Mouse (Mus musculus) embryonic facial prominence, embryonic 12.5 days (tissue): Measurements from ENCODE around the gene Uqcrq. TPM values are rescaled to one million over a fixed set of nuclear protein-coding genes. Genes with fewer than 3 reads are reported as not detected.
A peak's percentile ranks its signal among the peaks of the same experiment; 100 is the strongest.

ENCODE experiments used
- ATAC-seq: fragments of 200-750 bp; cut with Nextera tagmentation; 2 replicates; pipeline ENCODE4 v1.8.0; 2017; ENCODE audit not compliant: insufficient number of reproducible peaks, insufficient read depth, low FRiP score, low TSS enrichment
- H3K27ac ChIP-seq: fragments of 300-500 bp; sonication (generic); 2 replicates; pipeline ENCODE4 v1.5.1; 2016; ENCODE audit warnings: mild to moderate bottlenecking
- H3K27me3 ChIP-seq: fragments of 300-500 bp; sonication (generic); 2 replicates; pipeline ENCODE4 v1.6.1; 2016; ENCODE audit warnings: mild to moderate bottlenecking, moderate library complexity
- H3K36me3 ChIP-seq: fragments of 300-500 bp; sonication (generic); 2 replicates; pipeline ENCODE4 v1.6.1; 2016; ENCODE audit warnings: mild to moderate bottlenecking
- H3K4me1 ChIP-seq: fragments of 300-500 bp; sonication (generic); 2 replicates; pipeline ENCODE4 v1.6.1; 2016
- H3K4me2 ChIP-seq: fragments of 300-500 bp; sonication (generic); replicated peaks from 2 replicates; pipeline ENCODE4 v1.6.1; 2016; ENCODE audit warnings: mild to moderate bottlenecking, moderate library complexity
- H3K4me3 ChIP-seq: fragments of 300-500 bp; sonication (generic); 2 replicates; pipeline ENCODE4 v1.5.1; 2016; ENCODE audit warnings: mild to moderate bottlenecking
- H3K9ac ChIP-seq: fragments of 300-500 bp; sonication (generic); 2 replicates; pipeline ENCODE4 v1.6.1; 2016; ENCODE audit warnings: mild to moderate bottlenecking, moderate library complexity
- H3K9me3 ChIP-seq: fragments of 300-500 bp; sonication (generic); 2 replicates; pipeline ENCODE4 v1.6.1; 2016; ENCODE audit warnings: mild to moderate bottlenecking, moderate library complexity
- WGBS: fragments of 180-500 bp; shearing (Covaris S2); methylation state at CpG from one replicate; pipeline ENCODE4 v1.1.7; 2016; 5-methylcytosine and 5-hydroxymethylcytosine counted together
- polyA plus RNA-seq: library from polyadenylated mRNA; unstranded; fragments of >200 nt; fragmentation: Nextera tagmentation; extraction: Ambion mirVana; gene quantifications from 2 replicates; pipeline ENCODE4 v1.2.1, GENCODE M21; 2016

Uqcrq gene
- polyA plus RNA-seq, 1 experiment from 2014 or later = 476 TPM

GRCm38 (mm10) chr11:53447996-53448395 lies 17.4 kb upstream of the Uqcrq start:
- Histone ChIP-seq H3K9me3 (no peaks in the 10 kb centered on the region), H3K4me1 (no peaks in the 10 kb centered on the region), H3K9ac (no peak overlapping the region), H3K36me3 (no peaks in the 10 kb centered on the region), H3K4me3 (no peak overlapping the region), H3K27ac (no peak overlapping the region), H3K27me3 (no peaks in the 10 kb centered on the region), H3K4me2 (no peak overlapping the region)
- no peak for ATAC-seq
- 86% methylated on average over 8 of the region's 8 CpGs for whole genome bisulfite sequencing

- 84% methylated on average over 13 of the region's 13 CpGs for WGBS
- Histone ChIP-seq H3K36me3 (no peaks in the 10 kb centered on the region), H3K27me3 (no peaks in the 10 kb centered on the region), H3K4me2 (no peak overlapping the region), H3K27ac (no peak overlapping the region), H3K4me3 (no peak overlapping the region), H3K9ac (no peak overlapping the region), H3K4me1 (no peaks in the 10 kb centered on the region), H3K9me3 (no peaks in the 10 kb centered on the region)
- no peak for ATAC-seq
Observed at GRCm38 (mm10) chr11:53446183-53446582, 15.6 kb upstream of the Uqcrq start.

GRCm38 (mm10) chr11:53445562-53445961 lies 14.9 kb upstream of the Uqcrq start:
- no peak overlapping the region for H3K4me2 ChIP-seq
- 56% methylated on average over 13 of the region's 13 CpGs for WGBS
- no peaks in the 10 kb centered on the region for H3K27me3 ChIP-seq
- H3K4me3 ChIP-seq = no peak overlapping the region
- H3K9ac ChIP-seq = no peak overlapping the region
- no peak for ATAC-seq
- H3K4me1 ChIP-seq = no peaks in the 10 kb centered on the region
- H3K36me3 ChIP-seq = no peaks in the 10 kb centered on the region
- H3K27ac ChIP-seq = no peak overlapping the region
- no peaks in the 10 kb centered on the region for H3K9me3 ChIP-seq

GRCm38 (mm10) chr11:53443861-53444260 lies 13.2 kb upstream of the Uqcrq start:
- Histone ChIP-seq H3K27me3 (no peaks in the 10 kb centered on the region), H3K9ac (no peak overlapping the region), H3K27ac (no peak overlapping the region), H3K9me3 (no peaks in the 10 kb centered on the region), H3K4me1 (no peaks in the 10 kb centered on the region), H3K4me2 (no peak overlapping the region), H3K36me3 (no peaks in the 10 kb centered on the region), H3K4me3 (no peak overlapping the region)
- 36% methylated on average over 6 of the region's 6 CpGs for WGBS
- no peak for ATAC-seq

GRCm38 (mm10) chr11:53441921-53442320 lies 11.3 kb upstream of the Uqcrq start:
- Histone ChIP-seq H3K36me3 (no peaks in the 10 kb centered on the region), H3K27me3 (no peaks in the 10 kb centered on the region), H3K4me1 (no peaks in the 10 kb centered on the region), H3K9me3 (no peaks in the 10 kb centered on the region), H3K27ac (0 out of 2 replicates have a peak overlapping the region, but pooled peaks have one; percentile 37), H3K4me3 (no peak overlapping the region), H3K9ac (no peak overlapping the region), H3K4me2 (no peak overlapping the region)
- 28% methylated on average over 12 of the region's 12 CpGs for WGBS
- no peak for ATAC-seq

GRCm38 (mm10) chr11:53436338-53436737 lies 5.7 kb upstream of the Uqcrq start:
- no peaks in the 10 kb centered on the region for H3K27me3 ChIP-seq
- WGBS = 89% methylated on average over 6 of the region's 6 CpGs
- H3K4me1 ChIP-seq = no peaks in the 10 kb centered on the region
- H3K27ac ChIP-seq = no peak overlapping the region
- no peaks in the 10 kb centered on the region for H3K9me3 ChIP-seq
- no peak for ATAC-seq
- no peak overlapping the region for H3K4me3 ChIP-seq
- no peaks in the 10 kb centered on the region for H3K36me3 ChIP-seq
- no peak overlapping the region for H3K4me2 ChIP-seq
- H3K9ac ChIP-seq = no peak overlapping the region

GRCm38 (mm10) chr11:53435504-53435903 lies 4.9 kb upstream of the Uqcrq start:
- no peak for ATAC-seq
- H3K36me3 ChIP-seq = no peaks in the 10 kb centered on the region
- no peak overlapping the region for H3K4me2 ChIP-seq
- H3K4me3 ChIP-seq = no peak overlapping the region
- H3K27ac ChIP-seq = no peak overlapping the region
- no peaks in the 10 kb centered on the region for H3K9me3 ChIP-seq
- no peaks in the 10 kb centered on the region for H3K4me1 ChIP-seq
- no peak overlapping the region for H3K9ac ChIP-seq
- no peaks in the 10 kb centered on the region for H3K27me3 ChIP-seq
- WGBS = 83% methylated on average over 8 of the region's 8 CpGs

- Histone ChIP-seq H3K4me1 (peaks cover 7% of the 10 kb centered on the region), H3K36me3 (peaks cover 8% of the 10 kb centered on the region), H3K9ac (no peak overlapping the region), H3K9me3 (no peaks in the 10 kb centered on the region), H3K4me2 (no peak overlapping the region), H3K27ac (no peak overlapping the region), H3K4me3 (no peak overlapping the region), H3K27me3 (no peaks in the 10 kb centered on the region)
- ATAC-seq = no peak
- WGBS = 69% methylated on average over 6 of the region's 6 CpGs
Observed at GRCm38 (mm10) chr11:53433057-53433456, 2.4 kb upstream of the Uqcrq start.

- Histone ChIP-seq H3K9ac (no peak overlapping the region), H3K4me1 (peaks cover 7% of the 10 kb centered on the region), H3K4me2 (peak overlapping the region; percentile 83), H3K36me3 (peaks cover 8% of the 10 kb centered on the region), H3K9me3 (no peaks in the 10 kb centered on the region), H3K27me3 (no peaks in the 10 kb centered on the region), H3K27ac (peak overlapping the region; percentile 14; the same call in 1 of the 2 replicates), H3K4me3 (peak overlapping the region; percentile 83)
- no peak; the same call in none of the 2 replicates for ATAC-seq
- WGBS = 19% methylated on average over 9 of the region's 9 CpGs
Observed at GRCm38 (mm10) chr11:53431347-53432056, 871 bp upstream of the Uqcrq start.

GRCm38 (mm10) chr11:53430300-53430669 lies 346 bp downstream of the Uqcrq start:
- under 1% methylated on average over 34 of the region's 34 CpGs for WGBS
- Histone ChIP-seq H3K9me3 (no peaks in the 10 kb centered on the region), H3K4me3 (peak overlapping the region; percentile 83), H3K4me2 (peak overlapping the region; percentile 83), H3K27ac (peak overlapping the region; percentile 67), H3K36me3 (peaks cover 8% of the 10 kb centered on the region), H3K9ac (peak overlapping the region; percentile 92), H3K4me1 (peaks cover 7% of the 10 kb centered on the region), H3K27me3 (no peaks in the 10 kb centered on the region)
- no peak for ATAC-seq

- H3K4me1 ChIP-seq = peaks cover 7% of the 10 kb centered on the region
- 0 out of 2 replicates have a peak overlapping the region, but pooled peaks have one; percentile 83 for H3K4me3 ChIP-seq
- no peaks in the 10 kb centered on the region for H3K27me3 ChIP-seq
- ATAC-seq = no peak
- H3K9ac ChIP-seq = no peak overlapping the region
- peak overlapping the region; percentile 83 for H3K4me2 ChIP-seq
- no peaks in the 10 kb centered on the region for H3K9me3 ChIP-seq
- H3K36me3 ChIP-seq = peaks cover 8% of the 10 kb centered on the region
- H3K27ac ChIP-seq = no peak overlapping the region
Observed at GRCm38 (mm10) chr11:53429182-53429581, 1.4 kb downstream of the Uqcrq start.

GRCm38 (mm10) chr11:53428716-53429057 lies 1.9 kb downstream of the Uqcrq start:
- peaks cover 8% of the 10 kb centered on the region for H3K36me3 ChIP-seq
- no peaks in the 10 kb centered on the region for H3K9me3 ChIP-seq
- H3K4me3 ChIP-seq = no peak overlapping the region
- no peak for ATAC-seq
- H3K27me3 ChIP-seq = no peaks in the 10 kb centered on the region
- no peak overlapping the region for H3K4me2 ChIP-seq
- H3K27ac ChIP-seq = no peak overlapping the region
- peaks cover 7% of the 10 kb centered on the region for H3K4me1 ChIP-seq
- no peak overlapping the region for H3K9ac ChIP-seq
- 98% methylated on average over 5 of the region's 5 CpGs for WGBS
